Mouse (Mus musculus) layer of hippocampus, adult 2 months (tissue): ENCODE results near the gene Gm45837. TPM values are rescaled to one million over a fixed set of nuclear protein-coding genes. Genes with fewer than 3 reads are reported as not detected.
A peak's percentile ranks its signal among the peaks of the same experiment; 100 is the strongest.
"Not testable (repeated sequence)": the region's sequence is repeated elsewhere in the genome, so short reads cannot be mapped to it uniquely, and the experiment has no call there.

Experiments
- DNase-seq, 2 experiments: peaks; one replicate each; pipeline ENCODE4 v3.0.0; 2022; ENCODE audit warnings: low spot score in 2 of 2
- H3K27ac ChIP-seq: fragments of 200-600 bp; 2 replicates; pipeline ENCODE4 v1.8.1; 2022
- H3K4me3 ChIP-seq: fragments of 200-600 bp; 2 replicates; pipeline ENCODE4 v1.8.1; 2022; ENCODE audit warnings: mild to moderate bottlenecking
- CTCF ChIP-seq: fragments of 200-600 bp; conservative IDR thresholded peaks from 2 replicates; pipeline ENCODE4 v1.8.1; 2022; ENCODE audit warnings: antibody characterized with exemption, mild to moderate bottlenecking, moderate library complexity
- microRNA-seq, 2 experiments: library from miRNA; unstranded; fragments of <30 nt; microRNA quantifications; one replicate each; pipeline ENCODE4 v1.2.0; 2021
- total RNA-seq, 2 experiments: library from RNA; stranded (reverse); gene quantifications; 2 replicates each; pipeline ENCODE4 v1.2.3; 2021

Gm45837 gene
- total RNA-seq, 2 experiments from 2014 or later: 2.4 TPM; not detected in 1

- DNase-seq: no peak
- 0 out of 2 replicates have a peak overlapping the region, but pooled peaks have one; percentile 0 for H3K27ac ChIP-seq
- TF ChIP-seq CTCF: no peak
These were observed 130.0 kb downstream of the Gm45837 start for GRCm38 (mm10) chr7:101540684-101541083.

GRCm38 (mm10) chr7:101541132-101541531, 130.4 kb downstream of the Gm45837 start:
- peak; percentile 75 to 81 for DNase-seq
- TF ChIP-seq CTCF: peak; percentile 84
- H3K4me3 ChIP-seq: no peak overlapping the region; the same call in 1 of the 2 replicates
- peak overlapping the region; percentile 67; the same call in 1 of the 2 replicates for H3K27ac ChIP-seq

More at GRCm38 (mm10) chr7:101540684-101541083, 130.0 kb downstream of the Gm45837 start:
- H3K4me3 ChIP-seq: no peak overlapping the region

GRCm38 (mm10) chr7:101541734-101542133, 131.0 kb downstream of the Gm45837 start:
- peak in 1 of 2 experiments; percentile 61 for DNase-seq
- no peak for TF ChIP-seq CTCF
- H3K4me3 ChIP-seq: no peak overlapping the region; the same call in 1 of the 2 replicates
- peak overlapping the region; percentile 67 for H3K27ac ChIP-seq

GRCm38 (mm10) chr7:101547651-101548050, 137.0 kb downstream of the Gm45837 start:
- DNase-seq: no peak
- TF ChIP-seq CTCF: no peak
- Histone ChIP-seq H3K4me3 (no peak overlapping the region), H3K27ac (no peak overlapping the region)

GRCm38 (mm10) chr7:101549266-101549665, 138.6 kb downstream of the Gm45837 start:
- no peak for DNase-seq
- TF ChIP-seq CTCF: no peak
- Histone ChIP-seq H3K27ac (no peak overlapping the region), H3K4me3 (no peak overlapping the region)

GRCm38 (mm10) chr7:101550686-101551485, 140.2 kb downstream of the Gm45837 start:
- no peak overlapping the region for H3K4me3 ChIP-seq
- no peak for DNase-seq
- TF ChIP-seq CTCF: no peak
- no peak overlapping the region for H3K27ac ChIP-seq

GRCm38 (mm10) chr7:101551530-101551929, 140.8 kb downstream of the Gm45837 start:
- no peak for TF ChIP-seq CTCF
- Histone ChIP-seq H3K4me3 (no peak overlapping the region), H3K27ac (no peak overlapping the region)
- no peak for DNase-seq

- DNase-seq, H3K4me3 ChIP-seq, H3K27ac ChIP-seq: not testable (repeated sequence)
These were observed 144.8 kb downstream of the Gm45837 start for GRCm38 (mm10) chr7:101555473-101555872.

GRCm38 (mm10) chr7:101557391-101557790, 146.7 kb downstream of the Gm45837 start:
- no peak overlapping the region for H3K4me3 ChIP-seq
- no peak for TF ChIP-seq CTCF
- DNase-seq: no peak
- no peak overlapping the region for H3K27ac ChIP-seq

- not testable (repeated sequence) for H3K27ac ChIP-seq, H3K4me3 ChIP-seq, DNase-seq
These were observed 148.7 kb downstream of the Gm45837 start for GRCm38 (mm10) chr7:101559393-101559792.

Small RNAs within 50 kb of the gene (microRNA-seq; reads per million reads assigned to microRNA genes)
- 80,369 to 89,146 reads per million in 2 experiments for gene Mir139

Other genes with a start within 250 kb of the Gm45837 start
- gene Atg16l2, start 108.6 kb upstream of the Gm45837 start, total RNA-seq: 10 to 100 TPM; 37.9 to 47.8 TPM
- 10 to 100 TPM; 23.6 to 24.6 TPM for gene Stard10, start 93.8 kb upstream of the Gm45837 start, total RNA-seq
- 10 to 100 TPM; 19.2 to 20.0 TPM for gene Arap1, start 62.8 kb upstream of the Gm45837 start, total RNA-seq
- gene Pde2a, start 10.8 kb downstream of the Gm45837 start, total RNA-seq: 100 to 1,000 TPM; 300 to 318 TPM
- gene Art2b, start 174.7 kb downstream of the Gm45837 start, total RNA-seq: not detected